Mouse (Mus musculus) heart, adult 2 months (tissue): ENCODE results near the gene Hist1h3a.

ENCODE experiments used
- CTCF ChIP-seq: fragments of 200-600 bp; IDR thresholded peaks from 2 replicates; pipeline ENCODE4 v1.8.1; 2022; ENCODE audit warnings: antibody characterized with exemption, mild to moderate bottlenecking, moderate library complexity
- EP300 ChIP-seq: fragments of 200-500 bp; IDR thresholded peaks from 2 replicates; pipeline ENCODE4 v1.6.1; 2011; ENCODE audit warnings: low read depth, low read length, control low read depth; ENCODE audit not compliant: insufficient read depth
- POLR2A ChIP-seq: fragments of 200-500 bp; IDR thresholded peaks from 2 replicates; pipeline ENCODE4 v1.6.1; 2011; ENCODE audit warnings: mild to moderate bottlenecking, low read depth, low read length, control low read depth; ENCODE audit not compliant: insufficient read depth

GRCm38 (mm10) chr13:23779025-23779424, 16.8 kb upstream of the Hist1h3a start:
- TF ChIP-seq CTCF: no peak
- TF ChIP-seq EP300: no peak
- no peak for TF ChIP-seq POLR2A
